Mouse (Mus musculus) mature B cell (primary cell): ENCODE data around the gene Plekha6.

Experiments
- in situ Hi-C: fragments of 300-500 bp; cut with MboI; formaldehyde crosslinking; loops from 2 replicates; pipeline ENCODE4 v1.14.3; 2019

The Plekha6 gene

DNA sequence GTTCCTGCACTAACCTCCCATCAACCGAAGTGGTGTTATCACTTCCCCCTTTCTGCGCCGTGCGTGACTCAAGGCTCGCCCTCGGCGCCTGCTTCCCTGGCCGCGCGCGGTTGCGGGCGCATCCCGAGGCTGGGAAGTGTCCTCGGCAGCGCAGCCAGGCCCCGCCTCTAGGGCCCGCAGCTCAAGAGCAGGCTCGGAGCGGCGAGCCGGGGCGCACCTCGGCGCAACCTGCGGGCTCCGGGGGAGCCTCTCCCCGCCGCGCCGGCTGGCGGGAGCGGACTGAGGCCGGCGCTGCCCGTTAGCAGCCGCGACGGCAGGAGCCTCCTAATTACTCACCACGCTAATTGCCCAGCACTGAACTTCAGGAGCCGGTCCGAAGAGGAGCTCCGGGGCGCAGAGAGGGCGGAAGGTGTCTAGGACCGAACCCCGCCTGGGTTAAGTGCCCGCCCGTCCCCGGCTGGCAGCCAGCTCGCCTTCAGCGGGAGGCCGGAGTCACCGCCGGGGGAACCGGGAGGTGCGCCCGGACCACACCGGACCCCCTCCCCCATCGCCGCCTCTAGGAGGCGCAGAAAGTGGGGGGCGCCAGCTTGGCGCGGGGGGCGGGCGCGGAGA is at the start of gene Plekha6:
Gene Plekha6 (plus strand): TSS at position 391 of the 612 bp plus-strand sequence.
- in situ Hi-C loops, result no loop called here

DNA sequence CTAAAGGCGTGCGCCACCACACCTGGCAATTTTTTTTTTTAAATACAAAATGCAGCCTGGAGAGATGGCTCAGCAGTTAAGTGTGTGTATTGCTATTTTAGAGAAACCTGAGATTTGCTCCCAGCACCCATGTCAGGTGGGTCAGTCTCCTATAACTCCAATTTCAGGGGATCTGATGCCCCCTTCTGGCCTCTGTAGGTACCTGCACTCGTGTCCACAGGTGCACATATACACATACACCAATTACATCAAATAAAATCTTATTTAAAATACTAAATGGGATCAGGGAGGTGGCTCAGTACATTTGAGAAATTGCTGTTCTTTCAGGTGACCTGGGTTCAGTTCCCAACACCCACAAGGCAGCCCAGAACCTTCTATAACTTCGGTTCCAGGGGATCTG is 47.9 kb upstream of the Plekha6 start:
- in situ Hi-C loops, result no loop called here

DNA sequence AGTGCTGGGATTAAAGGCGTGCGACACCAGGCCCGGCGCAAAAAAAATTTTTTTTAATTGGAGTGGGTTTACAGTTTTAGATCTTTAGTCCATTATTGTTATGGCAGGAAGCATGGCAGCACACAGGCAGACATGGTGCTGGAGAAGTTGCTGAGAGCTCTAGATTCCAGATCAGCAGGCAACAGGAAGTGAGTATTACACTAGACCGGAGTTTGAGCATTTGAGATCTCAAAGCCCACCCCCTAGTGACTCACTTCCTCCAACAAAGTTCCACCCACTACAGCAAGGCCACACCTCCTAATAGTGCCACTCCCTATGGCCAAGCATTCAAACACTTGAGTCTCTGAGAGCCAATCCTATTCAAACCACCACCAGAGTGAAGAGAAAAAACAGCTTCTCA is 45.9 kb upstream of the Plekha6 start:
- in situ Hi-C loops, result no loop called here

DNA sequence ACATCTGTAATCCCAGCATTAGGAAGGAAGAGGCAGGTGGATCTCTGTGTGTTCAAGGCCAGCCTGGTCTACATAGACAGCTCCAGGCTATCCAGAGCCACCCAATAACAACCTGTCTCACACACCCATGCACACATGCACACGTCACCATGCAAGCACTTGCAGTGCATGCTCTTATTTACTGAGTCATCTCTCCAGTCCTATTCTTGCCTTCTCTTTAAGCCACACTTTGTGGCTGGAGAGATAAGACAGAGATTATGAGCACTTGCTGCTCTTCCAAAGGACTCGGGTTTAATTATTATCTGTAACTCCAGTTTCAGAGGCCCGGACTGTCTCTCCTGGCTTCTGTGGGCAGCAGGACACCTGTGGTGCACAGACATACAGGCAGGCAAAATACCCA is 45.2 kb upstream of the Plekha6 start:
- in situ Hi-C loops, result no loop called here

DNA sequence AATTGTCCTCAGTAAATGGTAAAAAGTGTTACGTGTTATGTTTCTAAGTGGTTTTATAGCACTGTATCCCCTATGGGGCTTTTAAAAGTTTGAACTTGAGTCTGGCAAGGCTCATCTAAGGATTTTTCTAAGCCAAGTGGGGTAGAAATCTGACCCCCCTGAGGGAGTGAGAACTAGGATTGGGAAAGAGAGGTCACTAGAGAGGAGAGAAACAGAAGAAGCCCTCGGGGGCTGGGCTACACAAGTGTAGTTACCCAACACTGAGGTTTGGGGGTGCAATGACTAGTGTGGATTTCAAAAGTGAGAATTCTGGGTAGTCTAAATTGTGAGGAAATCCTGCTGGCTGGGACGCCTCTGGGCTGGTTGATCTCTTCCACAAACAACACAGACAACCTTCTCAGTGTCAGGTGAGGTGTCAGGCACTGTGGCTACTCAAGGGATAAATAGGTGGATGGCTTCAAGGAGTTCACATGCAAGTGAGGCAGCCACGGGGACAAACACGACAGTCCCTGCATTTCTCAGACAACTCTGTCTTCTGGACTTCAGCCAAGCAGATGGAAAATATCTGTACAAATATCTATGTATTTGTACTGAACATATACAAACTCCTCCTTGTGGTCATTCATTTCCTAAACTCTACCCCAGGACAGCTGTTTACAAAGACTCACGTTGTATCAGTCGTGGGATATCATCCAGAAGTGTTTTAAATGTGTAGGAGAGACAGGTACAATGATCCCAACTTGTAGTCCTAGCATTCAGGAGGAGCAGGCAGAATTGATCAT is 43.9 kb upstream of the Plekha6 start:
- in situ Hi-C loops, result no loop called here

DNA sequence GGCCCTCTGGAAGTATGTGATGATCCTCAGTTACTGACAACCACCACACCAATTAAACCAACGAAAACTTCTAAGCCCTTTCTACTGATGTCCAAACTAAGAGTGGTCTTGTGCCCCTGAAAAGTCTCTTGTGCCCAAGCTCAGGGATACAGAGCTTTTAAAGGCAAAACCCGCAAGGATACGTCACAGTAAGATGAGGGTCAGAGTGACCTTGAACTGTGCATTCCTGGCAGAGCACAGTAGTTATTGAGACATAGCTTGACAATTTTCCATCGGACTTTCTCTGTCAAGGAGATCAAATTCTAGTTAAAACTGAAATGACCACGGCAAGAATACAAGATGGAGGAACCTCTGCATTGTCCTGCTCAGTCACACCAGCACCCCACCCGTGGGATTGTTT is 42.8 kb upstream of the Plekha6 start:
- in situ Hi-C loops, result no loop called here

DNA sequence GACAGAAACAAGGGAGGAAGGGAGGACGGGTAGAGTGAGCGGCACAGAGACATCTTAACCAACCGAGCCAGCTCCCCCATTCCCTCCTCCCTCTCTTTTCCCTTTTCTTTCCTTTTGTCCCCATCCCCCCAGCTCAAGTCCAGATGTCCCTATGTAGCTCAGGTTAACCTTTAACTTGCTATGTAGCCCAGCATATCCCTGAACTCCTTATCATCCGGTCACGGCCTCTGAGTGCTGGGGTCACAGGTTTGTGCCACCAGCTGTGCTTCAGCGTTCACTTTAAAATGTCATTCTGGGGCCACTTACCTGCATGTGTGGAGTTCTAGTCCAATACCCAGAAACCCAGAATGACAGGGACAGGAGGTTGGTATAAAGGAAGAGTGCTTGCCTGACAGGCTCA is 39.9 kb upstream of the Plekha6 start:
- in situ Hi-C loops, result no loop called here

DNA sequence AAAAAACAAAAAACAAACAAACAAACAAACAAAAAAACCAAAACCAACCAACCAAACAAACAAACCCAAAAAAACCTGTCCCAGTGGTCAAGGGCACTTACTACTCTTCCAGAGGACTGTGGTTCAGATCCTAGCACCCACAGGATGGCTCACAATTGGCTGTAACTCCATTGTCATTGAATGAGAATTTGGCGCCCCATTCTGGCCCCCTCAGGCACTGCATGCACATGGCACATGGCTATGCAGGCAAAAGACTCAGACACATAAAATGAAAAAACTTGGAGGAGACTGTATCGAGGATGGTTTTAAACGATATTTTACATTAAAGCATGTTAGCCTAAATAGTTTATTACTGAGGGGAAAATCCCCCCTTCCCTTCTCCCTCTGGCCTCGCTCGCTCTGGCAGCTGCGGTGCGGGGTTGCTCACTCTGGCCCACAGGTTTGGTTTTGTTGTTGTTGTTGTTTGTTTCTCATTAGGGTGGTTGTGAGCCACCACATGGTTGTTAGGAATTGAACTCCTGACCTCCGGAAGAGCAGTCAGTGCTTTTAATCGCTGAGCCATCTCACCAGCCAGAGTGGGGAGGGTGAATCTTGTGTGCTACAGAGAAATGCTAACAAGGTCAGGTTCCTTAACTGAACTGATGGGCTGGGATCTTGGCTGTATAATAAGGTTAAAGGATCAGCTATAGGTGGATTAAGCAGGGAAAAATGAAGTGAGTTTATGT is 38.2 kb upstream of the Plekha6 start:
- in situ Hi-C loops, result no loop called here

DNA sequence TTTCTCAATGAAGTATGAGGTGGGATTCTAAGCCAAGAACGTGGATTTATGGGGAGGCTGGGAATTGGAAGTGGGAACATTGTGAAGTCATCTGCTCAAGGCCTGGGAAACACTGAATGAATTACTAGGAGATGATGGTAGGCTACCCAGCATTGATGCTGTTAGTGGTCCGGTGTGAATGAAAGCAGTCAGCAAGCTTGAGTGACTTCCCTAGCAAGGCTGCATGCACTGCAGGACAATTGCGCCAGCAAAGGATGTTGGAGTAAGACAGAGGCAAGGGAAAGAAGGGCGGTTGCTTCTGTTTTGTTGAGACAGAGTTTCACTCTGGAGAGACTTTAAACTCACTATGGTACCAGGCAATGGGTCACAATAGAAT is 37.7 kb upstream of the Plekha6 start:
- in situ Hi-C loops, result no loop called here

DNA sequence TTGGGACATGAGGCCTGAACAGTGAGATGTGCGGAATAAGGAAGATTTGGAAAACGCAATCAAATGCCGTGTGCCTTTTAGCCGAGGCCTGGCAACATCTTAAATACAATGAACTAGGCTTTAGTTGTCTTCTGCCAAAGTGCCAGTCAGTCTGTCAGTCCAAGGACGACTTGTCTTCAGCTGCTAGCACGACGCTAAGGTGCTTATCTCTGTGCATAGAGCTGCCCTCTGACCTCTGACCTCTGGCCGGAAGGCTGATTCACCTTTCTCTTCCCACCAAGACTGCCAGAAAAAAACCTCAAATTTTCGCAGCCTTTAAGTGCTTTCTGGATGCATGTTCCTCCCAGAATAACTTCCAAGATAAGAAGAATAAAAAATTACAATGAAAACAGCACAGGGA is 36.7 kb upstream of the Plekha6 start:
- in situ Hi-C loops, result no loop called here

DNA sequence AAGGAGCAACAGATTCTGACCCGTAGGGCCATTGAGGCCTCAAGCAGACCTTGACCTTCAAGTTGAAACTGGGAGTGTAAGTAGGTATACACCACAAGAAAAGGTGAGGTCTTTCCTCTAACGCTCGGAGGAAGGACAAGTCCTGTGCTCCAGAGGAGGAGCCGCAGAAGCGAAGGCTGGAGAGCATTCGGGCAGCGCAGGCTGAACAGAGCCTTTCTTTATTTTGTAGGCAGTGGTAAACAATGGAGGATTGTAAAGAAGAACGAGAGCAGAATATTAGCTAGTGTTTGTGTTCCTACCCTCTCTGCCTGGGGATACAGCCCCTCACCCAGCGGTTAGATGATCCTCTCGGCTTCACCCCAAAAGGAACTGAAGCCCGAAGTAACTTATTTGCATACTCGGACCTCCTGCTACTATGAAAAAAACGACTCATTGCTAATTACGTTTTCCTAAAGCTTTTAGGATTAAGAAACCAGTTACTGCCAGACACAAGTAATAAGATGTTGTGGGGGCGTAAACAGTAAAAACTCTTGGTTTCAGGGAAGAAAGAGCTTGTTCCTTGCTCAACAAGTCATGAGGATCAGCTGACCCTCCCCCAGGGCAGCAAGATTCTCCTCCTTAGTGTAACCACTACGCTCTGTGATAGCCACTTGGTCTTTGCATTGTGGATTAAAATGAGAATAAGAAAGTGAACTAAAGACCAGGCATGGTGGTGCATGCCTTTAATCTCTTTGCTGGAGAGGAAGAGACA is 34.4 kb upstream of the Plekha6 start:
- in situ Hi-C loops, result no loop called here

DNA sequence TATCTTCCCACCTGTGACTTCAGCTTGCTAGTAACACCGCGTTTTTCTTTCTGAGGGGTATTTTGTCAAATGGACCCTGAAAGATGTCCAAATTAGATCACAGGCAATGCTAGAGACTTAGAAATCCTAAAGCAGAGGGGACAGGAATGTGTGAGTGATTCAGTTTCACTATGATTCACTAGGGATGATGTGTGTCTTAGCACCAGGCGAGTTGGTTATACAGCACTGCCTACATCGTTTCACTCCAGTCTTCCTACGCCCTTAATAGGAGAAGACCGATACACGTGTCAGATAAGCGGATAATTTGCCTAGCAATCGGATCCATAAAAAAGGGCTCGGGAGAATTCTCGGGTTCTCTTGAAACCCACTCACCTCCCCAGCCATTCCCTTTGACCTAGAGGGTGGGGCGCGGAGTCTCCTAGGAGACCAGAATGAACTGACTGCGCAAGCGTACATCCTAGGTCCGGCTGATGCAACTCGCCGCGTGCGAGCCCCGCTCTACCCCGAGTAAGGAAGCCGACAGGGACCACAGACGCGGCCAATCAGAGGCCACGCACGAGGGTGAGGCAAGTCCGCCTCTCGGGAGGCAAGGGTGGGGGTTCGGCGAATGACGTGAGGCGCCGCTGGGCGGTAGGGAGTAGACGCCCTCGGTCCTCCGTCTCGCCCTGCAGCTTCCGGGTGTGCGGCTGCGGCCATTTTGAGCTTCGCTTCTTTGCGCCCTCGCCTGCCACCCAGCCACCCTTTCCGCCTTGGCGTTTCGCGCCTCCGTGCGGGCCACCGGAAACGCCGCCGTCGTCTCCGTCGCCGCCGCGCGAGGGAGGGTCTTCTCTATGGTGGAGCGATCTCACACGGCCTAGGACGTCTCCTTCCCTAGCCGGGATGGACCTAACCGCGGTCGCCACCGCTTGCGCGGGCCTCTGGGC is 33.1 kb upstream of the Plekha6 start, which contains the start of gene Ppp1r15b:
Gene Ppp1r15b (plus strand): TSS at position 506 of the 923 bp plus-strand sequence.
- in situ Hi-C loops, result no loop called here

DNA sequence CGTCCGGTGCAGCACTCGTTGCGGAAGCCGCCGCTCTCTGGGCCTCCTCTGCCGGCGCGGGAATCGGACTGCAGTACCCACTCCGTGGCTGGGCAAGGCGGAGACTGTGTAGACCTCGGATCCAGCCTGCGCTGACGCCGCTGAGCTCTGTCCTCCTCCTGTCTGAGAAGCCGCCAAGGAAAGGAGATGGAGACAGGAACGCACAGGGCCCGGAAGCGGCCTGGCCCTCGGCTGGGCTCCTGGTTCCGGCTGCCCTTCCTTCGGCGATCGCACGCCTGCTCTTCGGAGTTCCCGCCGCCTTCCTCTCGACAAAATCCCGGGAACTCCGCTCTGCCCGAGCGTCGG is 32.5 kb upstream of the Plekha6 start:
- in situ Hi-C loops, result no loop called here

DNA sequence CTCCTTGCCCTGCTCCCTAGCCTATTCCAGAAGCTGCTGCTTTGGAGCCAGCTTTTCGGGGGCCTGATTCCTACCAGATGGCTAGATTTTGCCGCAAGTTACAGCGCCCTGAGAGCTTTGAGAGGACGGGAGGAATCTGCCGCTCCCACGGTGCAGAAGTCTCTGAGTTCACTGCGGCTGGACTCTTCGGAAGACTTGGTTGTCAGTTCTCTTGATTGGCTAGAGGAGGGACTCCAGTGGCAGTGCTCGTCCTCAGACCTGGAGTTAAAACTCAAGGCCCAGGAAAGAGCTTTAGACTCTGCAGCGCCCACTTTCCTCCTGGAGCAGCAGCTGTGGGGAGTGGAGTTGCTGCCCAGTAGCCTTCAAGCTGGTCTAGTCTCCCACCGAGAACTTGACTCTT is 32.1 kb upstream of the Plekha6 start:
- in situ Hi-C loops, result no loop called here

DNA sequence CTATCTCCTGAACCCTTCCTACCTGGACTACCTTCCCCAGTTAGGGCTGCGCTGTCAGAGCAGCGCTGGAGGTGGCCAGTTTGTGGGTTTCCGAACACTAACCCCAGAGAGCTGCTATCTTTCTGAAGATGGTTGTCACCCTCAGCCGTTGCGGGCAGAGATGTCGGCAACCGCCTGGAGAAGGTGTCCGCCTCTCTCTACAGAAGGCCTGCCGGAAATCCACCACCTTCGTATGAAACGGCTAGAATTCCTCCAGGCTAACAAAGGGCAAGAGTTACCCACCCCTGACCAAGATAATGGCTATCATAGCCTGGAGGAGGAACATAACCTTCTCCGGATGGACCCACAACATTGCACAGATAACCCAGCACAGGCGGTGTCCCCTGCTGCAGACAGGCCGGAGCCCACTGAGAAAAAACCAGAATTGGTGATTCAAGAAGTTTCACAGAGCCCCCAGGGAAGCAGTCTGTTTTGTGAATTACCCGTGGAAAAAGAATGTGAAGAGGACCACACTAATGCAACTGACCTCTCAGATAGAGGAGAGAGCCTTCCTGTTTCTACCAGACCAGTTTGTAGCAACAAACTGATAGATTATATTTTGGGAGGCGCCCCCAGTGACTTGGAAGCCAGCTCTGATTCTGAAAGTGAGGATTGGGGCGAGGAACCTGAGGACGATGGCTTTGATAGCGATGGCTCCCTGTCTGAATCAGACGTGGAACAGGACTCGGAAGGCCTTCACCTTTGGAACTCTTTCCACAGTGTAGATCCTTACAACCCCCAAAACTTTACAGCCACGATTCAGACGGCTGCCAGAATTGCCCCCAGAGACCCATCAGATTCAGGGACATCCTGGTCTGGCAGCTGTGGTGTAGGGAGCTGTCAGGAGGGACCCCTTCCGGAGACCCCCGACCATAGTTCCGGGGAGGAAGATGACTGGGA is 31.4 kb upstream of the Plekha6 start:
- in situ Hi-C loops, result no loop called here

DNA sequence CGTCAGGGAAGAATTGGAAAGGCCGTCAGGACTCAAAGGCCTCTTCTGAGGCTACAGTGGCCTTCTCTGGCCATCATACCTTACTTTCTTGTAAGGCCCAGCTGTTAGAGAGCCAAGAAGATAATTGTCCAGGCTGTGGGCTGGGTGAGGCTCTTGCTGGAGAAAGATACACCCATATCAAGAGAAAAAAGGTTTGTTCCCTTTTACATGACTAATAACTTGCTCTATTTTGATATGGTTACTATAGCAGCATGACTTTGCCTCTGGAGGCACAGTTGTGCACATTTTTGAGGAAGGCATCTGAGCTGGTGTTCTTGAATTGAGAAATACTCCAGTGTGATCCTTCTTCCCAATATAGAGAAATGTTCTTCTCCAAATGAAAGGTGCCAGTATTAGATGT is 30.6 kb upstream of the Plekha6 start:
- in situ Hi-C loops, result no loop called here

DNA sequence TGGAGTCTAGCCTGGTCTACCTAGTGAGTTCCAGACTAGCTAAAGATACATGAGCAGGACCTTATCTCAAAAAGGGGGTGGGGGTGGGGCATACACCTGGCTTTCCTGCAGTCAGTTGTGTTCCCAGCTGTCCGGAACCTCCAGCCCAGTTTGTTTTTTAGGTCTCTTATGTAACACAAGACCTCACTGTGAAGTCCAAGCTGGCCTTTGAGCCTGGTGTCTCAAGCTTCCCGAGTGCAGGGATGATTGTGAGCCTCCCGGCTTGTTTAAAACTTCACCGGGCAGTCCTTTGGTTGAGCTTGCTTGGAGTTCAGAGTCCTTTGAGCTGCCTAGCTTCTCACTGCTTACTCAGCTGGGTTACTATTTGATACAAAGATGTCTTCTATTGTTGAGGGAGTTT is 29.9 kb upstream of the Plekha6 start:
- in situ Hi-C loops, result no loop called here

DNA sequence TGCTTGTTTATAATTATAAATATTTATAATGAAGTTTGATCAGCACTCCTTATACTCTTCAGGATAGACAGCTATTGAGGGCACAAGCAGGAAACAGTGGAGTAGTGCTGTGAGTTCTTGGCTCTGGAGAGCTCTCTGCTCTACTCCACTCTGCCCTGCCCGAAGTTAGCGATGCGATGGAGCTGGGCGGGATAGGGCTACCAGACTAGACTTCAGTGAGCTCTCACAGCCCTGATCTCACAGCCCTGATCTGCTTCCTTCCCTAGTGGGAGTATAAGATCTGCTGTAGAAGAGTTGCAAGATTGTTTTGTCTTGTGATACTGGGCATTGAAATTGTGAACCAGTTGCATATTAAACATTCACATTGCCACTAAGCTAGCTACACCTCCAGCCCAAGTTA is 29.1 kb upstream of the Plekha6 start:
- in situ Hi-C loops, result no loop called here

DNA sequence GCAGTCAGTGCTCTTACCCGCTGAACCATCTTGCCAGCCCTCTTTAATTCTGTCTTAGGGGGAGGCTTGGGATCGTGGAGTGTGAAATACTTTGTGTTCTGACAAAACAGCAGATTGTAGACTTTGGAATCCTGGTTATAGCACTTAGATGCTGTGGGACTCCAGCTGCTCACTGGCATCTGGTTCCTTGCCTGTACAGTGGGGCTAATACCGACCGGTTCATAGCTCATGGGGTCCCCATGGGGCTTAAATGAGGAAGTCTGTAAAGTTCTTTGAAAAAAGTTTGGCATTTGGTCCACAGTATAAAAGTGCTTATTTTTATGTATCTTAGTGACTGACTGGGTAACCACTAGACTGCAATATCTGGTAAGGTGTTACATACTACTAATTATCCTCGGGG is 28.2 kb upstream of the Plekha6 start:
- in situ Hi-C loops, result no loop called here

DNA sequence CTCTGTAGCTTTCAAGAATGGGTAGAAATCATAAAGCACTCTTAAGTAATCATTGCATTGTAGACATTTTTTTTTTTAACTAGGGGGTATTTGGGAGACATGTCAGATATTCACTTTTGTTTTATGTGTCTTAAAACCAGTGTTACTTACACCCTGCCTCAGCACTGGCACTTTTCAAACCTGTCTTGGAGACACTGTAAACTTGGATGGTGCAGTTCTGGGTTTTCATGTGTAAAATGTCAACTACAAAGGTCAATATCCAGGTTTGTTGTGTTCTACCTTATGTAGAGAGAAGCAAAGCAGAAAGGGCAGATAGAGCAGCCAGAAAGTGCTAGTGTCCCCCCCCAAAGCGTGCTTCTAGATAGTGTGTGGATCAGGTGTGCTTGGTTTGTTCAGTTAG is 25.6 kb upstream of the Plekha6 start:
- in situ Hi-C loops, result no loop called here
